Mouse (Mus musculus) megakaryocyte, adult 5-6 weeks (primary cell): ENCODE results near the gene Baz2b. TPM values are rescaled to one million over a fixed set of nuclear protein-coding genes. Genes with fewer than 3 reads are reported as not detected.
"Not testable (repeated sequence)": the region's sequence is repeated elsewhere in the genome, so short reads cannot be mapped to it uniquely, and the experiment has no call there.

Source experiments
- ATAC-seq: 2 replicates; pipeline ENCODE4 v1.8.0; 2016; ENCODE audit warnings: mild to moderate bottlenecking, inconsistent platforms; ENCODE audit not compliant: poor library complexity, severe bottlenecking
- total RNA-seq, 2 experiments: library from RNA; stranded (forward) in 1 of 2; stranded (reverse) in 1 of 2; fragments of 153-499, 151-499 nt in 1 of 2; fragments of 221-1000, 200-1000 nt in 1 of 2; gene quantifications; 2 replicates each; pipeline versions ENCODE4 v1.2.3 to v1.2.4; 2015 to 2017

Baz2b gene
- total RNA-seq, 2 experiments from 2014 or later: 87.2 to 129 TPM

DNA sequence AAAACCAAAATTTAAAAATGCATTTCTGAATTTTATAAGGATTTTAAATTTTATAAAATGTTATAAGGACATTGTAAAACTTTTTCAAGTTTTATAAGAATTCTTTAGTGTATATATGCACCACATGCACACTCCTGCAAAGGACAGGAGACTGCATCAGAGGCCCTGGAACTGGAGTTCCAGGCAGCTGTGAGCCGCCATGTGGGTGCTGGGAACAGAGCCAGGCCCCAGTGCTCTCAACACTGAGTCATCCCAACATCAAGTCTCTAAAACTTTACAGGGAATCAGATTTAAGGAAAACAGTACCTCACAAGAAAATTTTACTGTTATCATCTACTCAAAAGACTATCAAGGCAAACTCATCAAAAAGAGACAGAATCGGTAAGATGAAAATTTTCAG, 97.5 kb downstream of the Baz2b start:
- ATAC-seq: no peak

GRCm38 (mm10) chr2:60109001-60109400, 100.6 kb downstream of the Baz2b start:
- no peak for ATAC-seq

DNA sequence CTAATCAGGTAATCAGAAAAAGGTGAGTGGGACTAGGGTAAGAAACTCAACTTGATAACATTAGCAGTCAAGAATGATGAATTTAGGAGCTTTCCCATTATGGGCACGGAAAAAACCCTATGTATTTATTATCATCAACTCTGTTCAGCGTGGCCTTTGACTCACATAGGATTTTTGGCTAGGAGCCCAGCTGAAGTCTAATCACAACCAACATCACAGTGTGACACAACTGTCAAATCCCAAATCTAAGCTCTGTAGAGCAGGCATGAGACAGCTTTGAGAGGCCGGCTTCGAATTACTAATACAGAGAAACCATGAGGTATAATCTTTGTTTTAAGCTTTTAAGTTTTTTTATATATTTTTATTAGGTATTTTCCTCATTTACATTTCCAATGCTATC, 113.0 kb downstream of the Baz2b start:
- no peak for ATAC-seq

GRCm38 (mm10) chr2:60090280-60090679, 119.4 kb downstream of the Baz2b start:
- no peak for ATAC-seq

DNA sequence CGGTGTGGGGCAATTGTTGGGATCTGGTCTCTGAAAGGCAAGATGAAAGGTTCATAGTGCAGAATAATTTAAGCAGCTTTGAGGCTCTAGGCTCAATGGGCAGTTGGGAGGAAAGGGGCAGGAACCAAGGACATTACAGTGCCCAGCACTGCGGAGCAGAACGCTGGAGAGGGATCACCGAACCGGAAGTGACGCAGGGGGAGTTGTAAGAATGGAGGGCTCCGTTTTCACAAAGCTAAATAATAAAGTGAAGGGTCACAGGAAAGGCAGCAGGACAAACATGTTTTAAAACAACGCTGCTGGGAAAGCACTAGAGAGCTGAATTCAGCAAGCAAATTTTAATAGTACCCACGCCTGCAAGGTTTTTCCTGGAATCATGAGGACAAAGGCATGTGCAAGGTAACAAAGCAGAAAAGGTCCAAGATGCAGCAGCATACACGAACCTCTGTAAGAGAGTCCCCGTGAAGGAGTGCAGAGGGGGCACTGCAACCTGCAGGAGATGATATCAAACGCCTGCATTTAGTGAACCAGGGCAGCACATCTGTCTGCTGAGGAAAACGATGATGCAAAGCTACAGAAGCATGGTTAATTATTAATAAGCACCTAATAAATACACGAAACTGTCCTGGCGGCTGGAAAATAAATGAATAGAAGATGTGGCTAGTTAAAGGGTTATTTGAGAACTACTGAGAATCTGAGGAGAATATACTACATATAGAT, 120.0 kb downstream of the Baz2b start:
- ATAC-seq: no peak

DNA sequence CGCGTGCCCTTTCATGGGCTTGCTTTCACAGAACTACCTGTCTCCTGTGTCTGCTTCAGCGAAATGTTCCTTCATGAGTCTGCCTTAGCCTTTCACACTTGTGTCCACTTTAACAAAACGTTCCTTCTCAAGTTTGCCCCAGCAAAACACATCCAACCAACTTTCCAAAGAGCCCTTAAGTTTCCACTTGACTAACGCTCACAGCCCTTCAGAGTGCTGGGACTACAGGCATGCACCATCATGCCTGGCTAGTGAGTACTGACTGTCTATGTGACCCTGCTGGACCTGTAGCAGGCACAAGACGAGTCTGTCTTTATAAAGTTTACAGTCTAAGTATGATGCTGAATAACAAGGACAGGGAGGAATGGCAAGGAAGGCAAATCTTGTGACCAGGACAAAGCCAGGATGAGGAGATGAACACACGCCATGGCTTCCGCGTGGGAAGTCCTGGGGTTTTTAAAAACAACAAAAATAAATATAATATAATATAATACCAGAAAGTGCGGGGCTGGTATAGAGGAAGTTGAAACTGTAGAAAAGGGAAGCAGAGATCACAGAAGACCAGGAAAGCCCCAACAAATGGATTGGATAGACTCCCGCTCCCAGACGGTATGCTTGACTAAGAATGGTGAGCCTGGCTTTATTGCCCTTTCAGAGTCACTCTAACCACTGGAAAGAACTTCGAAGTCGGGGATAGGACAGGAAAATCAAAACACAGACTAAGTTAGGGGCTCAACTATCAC, 120.7 kb downstream of the Baz2b start:
- ATAC-seq: peak; percentile 49; the same call in 1 of the 2 replicates

DNA sequence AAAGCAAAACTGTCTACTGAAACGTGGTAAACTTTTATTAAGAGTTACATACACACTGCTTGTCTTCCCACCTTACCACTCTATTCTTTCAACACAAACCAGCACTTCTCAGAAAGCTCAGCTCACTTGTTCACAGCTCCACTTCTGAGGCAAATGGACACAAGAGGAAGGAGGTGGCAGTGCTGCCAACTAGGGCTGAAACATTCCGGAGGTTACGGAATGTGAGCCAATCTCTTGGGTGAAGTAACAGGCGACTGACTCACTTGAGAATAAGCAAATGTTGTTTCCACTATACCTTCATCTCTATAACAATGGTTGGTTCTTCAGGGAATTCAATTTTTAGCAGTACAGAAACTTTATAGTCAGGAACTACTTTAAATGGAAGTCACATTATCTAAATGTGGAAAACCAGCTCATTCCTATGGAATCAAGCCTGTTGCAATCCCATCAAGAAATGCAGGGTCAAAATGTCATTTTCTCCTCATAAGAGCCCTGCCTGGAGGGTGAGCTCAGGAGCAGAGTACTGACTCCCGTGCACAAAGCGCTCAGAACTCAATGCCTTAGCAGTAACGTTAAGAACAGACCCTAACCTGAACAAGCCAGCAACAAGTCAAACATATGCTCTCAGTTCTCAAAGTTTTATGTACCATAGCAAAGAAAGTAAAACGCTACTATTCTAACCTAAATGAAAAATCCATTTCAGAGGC, 123.3 kb downstream of the Baz2b start:
- ATAC-seq: peak; percentile 92

- no peak for ATAC-seq
These were observed 124.8 kb downstream of the Baz2b start for GRCm38 (mm10) chr2:60084823-60085222.

- 0 out of 2 replicates have a peak, but pooled peaks have one; percentile 30 for ATAC-seq
These were observed 126.5 kb downstream of the Baz2b start for GRCm38 (mm10) chr2:60082984-60083636.

- no peak for ATAC-seq
These were observed 127.4 kb downstream of the Baz2b start for GRCm38 (mm10) chr2:60082225-60082624.

DNA sequence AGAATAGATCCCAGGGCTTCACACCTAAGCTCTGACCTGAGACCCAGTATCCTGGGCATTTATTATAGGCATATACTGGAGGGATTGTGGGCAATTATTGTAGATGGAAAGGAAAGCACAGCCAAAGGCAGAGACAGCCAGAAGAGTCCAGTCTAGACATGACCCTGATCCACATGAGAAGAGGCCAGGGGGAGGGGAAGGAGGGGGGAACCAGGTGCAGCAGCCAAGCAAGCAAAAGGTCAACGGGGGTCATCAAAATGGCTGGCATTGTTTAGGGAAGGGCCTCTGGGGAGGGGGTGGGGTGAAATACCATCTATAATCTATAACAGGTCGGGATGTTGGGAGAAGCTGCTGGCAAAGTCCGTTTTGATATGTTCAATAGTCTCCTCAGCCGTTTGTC, 128.8 kb downstream of the Baz2b start:
- ATAC-seq: no peak

DNA sequence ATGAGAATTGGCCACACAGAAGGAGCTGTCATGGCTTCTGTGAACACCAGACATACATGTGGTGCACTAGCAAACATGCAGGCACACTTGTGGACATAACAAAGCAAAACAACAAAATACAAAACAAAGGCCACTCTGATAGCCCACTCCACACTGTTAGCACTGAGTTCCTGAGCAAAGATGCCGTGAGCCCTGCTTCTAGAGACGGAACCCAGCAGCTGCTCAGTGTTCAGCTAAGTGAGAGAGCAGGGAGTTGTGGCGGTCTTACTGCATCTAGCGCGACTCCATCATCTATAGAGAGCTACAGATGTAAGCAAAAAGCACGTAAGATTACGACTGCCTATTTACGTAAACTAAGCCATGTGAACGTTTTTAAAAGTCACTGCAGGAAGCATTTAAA, 132.0 kb downstream of the Baz2b start:
- ATAC-seq: no peak

DNA sequence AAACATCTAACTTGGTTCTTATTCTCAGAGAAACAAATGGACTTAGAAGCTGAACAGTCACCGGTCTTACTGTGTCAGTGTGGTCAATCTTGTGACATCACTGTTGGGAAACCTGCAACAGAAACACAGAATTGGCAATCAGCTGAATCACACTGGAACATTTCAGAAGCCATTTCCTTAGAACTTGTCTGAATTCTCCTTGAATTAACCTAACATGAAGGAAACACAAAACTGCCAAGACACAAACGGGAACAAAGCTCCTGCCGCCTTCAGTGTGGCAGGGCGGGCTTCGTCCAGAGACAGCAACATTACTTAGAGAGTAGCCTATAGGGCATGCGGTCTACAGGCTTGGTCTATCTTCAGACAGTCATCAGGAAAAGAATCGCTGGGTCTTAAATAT, 132.8 kb downstream of the Baz2b start:
- peak; percentile 84 for ATAC-seq

GRCm38 (mm10) chr2:60076025-60076424, 133.6 kb downstream of the Baz2b start:
- ATAC-seq: no peak

GRCm38 (mm10) chr2:60073798-60074197, 135.8 kb downstream of the Baz2b start:
- ATAC-seq: not testable (repeated sequence)

- ATAC-seq: peak; percentile 92
These were observed 137.8 kb downstream of the Baz2b start for GRCm38 (mm10) chr2:60071813-60072212.

- peak; percentile 45 for ATAC-seq
These were observed 138.7 kb downstream of the Baz2b start for GRCm38 (mm10) chr2:60070938-60071337.

DNA sequence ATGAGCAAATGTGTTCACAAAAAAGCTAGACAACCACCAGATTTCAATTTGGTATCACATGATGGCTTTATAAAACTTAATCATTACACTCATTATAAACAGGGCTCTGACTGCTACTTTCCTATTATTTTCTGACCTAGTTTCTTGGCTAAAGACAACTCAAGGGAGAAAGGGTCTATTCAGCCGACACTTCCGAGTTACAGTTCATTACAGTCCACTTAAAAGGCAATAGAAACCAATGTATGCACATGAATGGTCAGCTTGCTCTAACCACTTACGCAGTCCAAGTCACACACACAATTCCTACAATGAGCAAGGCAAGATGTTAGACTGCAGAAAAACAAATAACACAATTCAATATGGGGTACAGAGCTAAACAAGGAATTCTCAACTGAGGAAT, 141.2 kb downstream of the Baz2b start:
- no peak for ATAC-seq

DNA sequence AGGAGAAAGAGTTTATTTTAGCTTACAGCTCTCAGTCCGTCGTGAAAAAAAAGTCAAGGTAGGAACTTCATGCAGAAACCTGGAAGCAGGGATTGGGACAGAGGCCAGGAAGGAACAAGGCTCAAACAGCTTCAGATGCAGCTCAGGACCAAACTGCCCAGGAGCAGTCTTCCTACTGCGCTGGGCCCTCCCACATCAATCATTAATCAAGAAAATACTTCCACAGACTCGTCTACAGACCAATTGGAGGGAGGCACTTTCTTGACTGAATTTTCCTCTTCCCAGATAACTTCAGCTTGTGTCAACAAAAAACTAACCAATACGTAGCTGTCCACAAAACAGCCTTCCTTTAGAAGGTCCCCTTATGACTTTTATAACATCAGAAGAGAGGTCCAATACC, 144.2 kb downstream of the Baz2b start:
- no peak for ATAC-seq

DNA sequence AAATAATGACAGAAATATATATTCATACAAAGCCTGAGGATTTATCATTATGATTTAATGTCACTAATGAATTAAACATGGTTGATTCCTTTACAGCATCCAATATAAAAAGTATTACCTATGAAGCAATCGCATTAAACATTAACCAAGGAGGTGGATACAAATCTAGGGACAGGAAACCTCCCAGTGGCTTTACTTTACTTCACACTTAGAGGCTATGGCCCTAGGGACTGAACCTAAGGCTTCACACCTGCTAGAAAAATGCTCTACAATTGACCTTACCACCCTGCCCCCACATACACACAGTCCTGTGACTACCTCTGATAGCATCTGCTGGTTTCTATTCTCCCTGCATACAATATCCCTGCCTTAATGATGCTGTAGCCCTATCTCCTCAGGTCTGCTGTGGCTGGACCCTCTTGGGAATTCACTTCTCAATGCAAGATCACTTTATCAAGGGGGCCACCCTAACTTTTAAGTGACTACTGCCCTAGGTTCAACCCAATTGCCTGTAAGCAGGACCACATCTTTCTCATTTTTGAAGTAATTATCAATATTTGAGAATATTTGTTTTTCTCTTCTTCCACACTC, 149.4 kb downstream of the Baz2b start:
- ATAC-seq: no peak

DNA sequence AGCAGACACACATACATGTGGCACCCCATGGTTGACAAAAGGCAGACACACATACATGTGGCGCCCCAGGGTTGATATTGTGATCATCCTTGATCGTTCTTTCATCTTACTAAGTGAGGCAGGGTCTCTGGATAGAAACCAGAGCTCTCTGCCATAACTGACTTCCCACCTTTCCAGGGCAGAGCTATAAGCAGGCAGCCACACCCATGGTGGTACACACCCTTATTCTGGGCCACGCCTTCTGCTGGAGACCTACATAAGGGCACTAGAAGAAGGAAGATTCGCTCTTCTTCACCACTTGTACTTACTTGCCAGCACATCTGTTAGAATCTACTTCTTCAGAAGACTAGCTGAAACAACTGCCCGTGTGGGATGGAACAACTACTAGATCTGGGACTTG, 150.3 kb downstream of the Baz2b start:
- no peak for ATAC-seq
